Mouse (Mus musculus) ES-E14 (cell line): Measurements from ENCODE around the gene Samd10. TPM values are rescaled to one million over a fixed set of nuclear protein-coding genes. Genes with fewer than 3 reads are reported as not detected.

Experiments used
- DNase-seq: peaks from one replicate; pipeline ENCODE4 v3.0.0-alpha.2; 2013; ENCODE audit warnings: low read depth, low spot score
- H3K27ac ChIP-seq: 2 replicates; pipeline ENCODE4 v1.5.1; 2012; ENCODE audit warnings: low read depth, mild to moderate bottlenecking, low read length, moderate library complexity, mixed read lengths; ENCODE audit not compliant: poor library complexity, insufficient read depth, severe bottlenecking
- H3K36me3 ChIP-seq: 2 replicates; pipeline ENCODE4 v1.6.1; 2012; ENCODE audit warnings: mild to moderate bottlenecking, low read length, moderate library complexity, mixed read lengths; ENCODE audit not compliant: control insufficient read depth, poor library complexity, insufficient read depth, severe bottlenecking
- H3K4me1 ChIP-seq, 2 experiments: fragments of 150-350 bp in 1 of 2; sonication (generic) in 1 of 2; 2 replicates each; pipeline ENCODE4 v1.6.1; 2012; ENCODE audit warnings: low read length in 2 of 2, mild to moderate bottlenecking in 1 of 2, mixed read lengths in 1 of 2; ENCODE audit not compliant: control insufficient read depth in 2 of 2, insufficient read depth in 2 of 2, poor library complexity in 1 of 2
- H3K4me3 ChIP-seq, 2 experiments: fragments of 150-350 bp in 1 of 2; sonication (generic) in 1 of 2; 2 replicates each; pipeline ENCODE4 v1.5.1; 2012; ENCODE audit warnings: low read length in 2 of 2, low read depth in 1 of 2, mild to moderate bottlenecking in 1 of 2, mixed read lengths in 1 of 2; ENCODE audit not compliant: insufficient read depth in 1 of 2, poor library complexity in 1 of 2, severe bottlenecking in 1 of 2
- H3K9ac ChIP-seq: 2 replicates; pipeline ENCODE4 v1.6.1; 2012; ENCODE audit warnings: low read depth, mild to moderate bottlenecking, low read length, mixed read lengths; ENCODE audit not compliant: poor library complexity, insufficient read depth, severe bottlenecking
- H3K9me3 ChIP-seq: fragments of 150-350 bp; sonication (generic); 2 replicates; pipeline ENCODE4 v1.6.1; 2012; ENCODE audit warnings: low read depth, mild to moderate bottlenecking, low read length; ENCODE audit not compliant: control insufficient read depth, insufficient read depth
- CHD2 ChIP-seq: IDR thresholded peaks from 2 replicates; pipeline ENCODE4 v1.6.1; 2014; ENCODE audit warnings: mild to moderate bottlenecking, low read depth, low read length, inconsistent platforms
- HCFC1 ChIP-seq: IDR thresholded peaks from 2 replicates; pipeline ENCODE4 v1.6.1; 2012; ENCODE audit warnings: low read length, inconsistent platforms, borderline replicate concordance; ENCODE audit not compliant: insufficient read depth
- MAFK ChIP-seq: IDR thresholded peaks from 2 replicates; pipeline ENCODE4 v1.6.1; 2014; ENCODE audit warnings: mild to moderate bottlenecking, low read depth, low read length, inconsistent platforms; ENCODE audit not compliant: insufficient read depth
- ZC3H11A ChIP-seq: IDR thresholded peaks from 2 replicates; pipeline ENCODE4 v1.6.1; 2012; ENCODE audit warnings: low read depth, mild to moderate bottlenecking, inconsistent platforms, low read length, borderline replicate concordance
- ZNF384 ChIP-seq: IDR thresholded peaks from 2 replicates; pipeline ENCODE4 v1.6.1; 2012; ENCODE audit warnings: low read depth, low read length, inconsistent platforms
- in situ Hi-C, 2 experiments: fragments of 600-800 bp; cut with MboI; formaldehyde crosslinking; loops; one replicate each; pipeline ENCODE4 v1.15.1; 2025; ENCODE audit warnings: low sequenced_read_pairs in 2 of 2, inconsistent platforms in 1 of 2; ENCODE audit not compliant: unreplicated experiment in 2 of 2
- total RNA-seq: library from RNA; depleted of rRNA; stranded (reverse); fragments of 300-350 nt; gene quantifications from 2 replicates; pipeline ENCODE4 v1.2.3, GENCODE M21; 2012

Gene Samd10
- total RNA-seq, 1 experiment: 3.4 TPM

GRCm38 (mm10) chr2:181589732-181590105 is 9.3 kb downstream of the Samd10 start:
- no peak overlapping the region for H3K4me3 ChIP-seq
- DNase-seq: no peak
- no peak overlapping the region for H3K27ac ChIP-seq
- peaks cover 44% of the 10 kb centered on the region for H3K36me3 ChIP-seq
- in situ Hi-C loops: no loop called here
- no peaks in the 10 kb centered on the region for H3K9me3 ChIP-seq
- H3K9ac ChIP-seq: no peak overlapping the region
- H3K4me1 ChIP-seq: peaks cover 4 to 5% of the 10 kb centered on the region in 2 experiments; a peak in 1 of 4 replicates
- TF ChIP-seq MAFK (no peak), ZNF384 (no peak), ZC3H11A (no peak)

DNA sequence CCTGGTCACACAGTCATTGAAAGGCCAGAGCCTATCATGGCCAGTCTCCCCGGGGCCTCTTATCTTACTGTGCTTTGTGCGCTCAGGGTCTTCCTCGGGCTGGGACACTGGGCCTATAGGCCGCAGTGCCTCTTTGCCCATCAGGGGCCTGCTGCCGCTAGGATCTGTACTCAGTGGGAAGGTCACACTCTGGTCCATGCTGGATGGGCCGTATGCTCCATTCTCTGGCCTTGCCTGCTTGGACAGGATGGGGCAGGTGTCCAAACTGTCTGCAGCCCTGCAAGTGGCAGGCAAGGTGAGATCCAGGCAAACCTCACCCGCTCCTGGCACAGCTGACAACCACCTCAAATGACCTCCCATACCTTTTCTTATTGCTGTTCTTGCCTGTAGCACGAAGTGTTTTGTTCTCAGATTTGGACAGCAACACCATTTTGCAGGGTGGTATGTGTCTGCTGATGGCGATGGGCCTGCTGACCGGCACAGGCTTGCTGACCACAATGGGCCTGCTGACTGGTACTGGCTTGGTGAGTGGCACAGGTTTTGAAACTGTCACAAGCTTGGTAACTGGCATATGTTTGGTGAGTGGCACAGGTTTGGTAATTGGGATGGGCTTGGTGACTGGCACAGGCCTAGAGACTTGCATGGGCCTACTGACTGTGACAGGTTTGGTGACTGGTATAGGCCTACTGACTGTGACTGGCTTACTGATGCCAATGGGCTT is 9.8 kb downstream of the Samd10 start:
- H3K4me1 ChIP-seq: peaks cover 4 to 5% of the 10 kb centered on the region in 2 experiments; a peak in 1 of 4 replicates
- in situ Hi-C loops: no loop called here
- H3K27ac ChIP-seq: no peak overlapping the region
- H3K4me3 ChIP-seq: no peak overlapping the region
- DNase-seq: no peak
- no peak overlapping the region for H3K9ac ChIP-seq
- no peaks in the 10 kb centered on the region for H3K9me3 ChIP-seq
- TF ChIP-seq ZC3H11A (no peak), MAFK (no peak), ZNF384 (no peak), HCFC1 (no peak), CHD2 (no peak)
- peaks cover 47% of the 10 kb centered on the region for H3K36me3 ChIP-seq

GRCm38 (mm10) chr2:181588229-181588780 is 10.7 kb downstream of the Samd10 start:
- Histone ChIP-seq H3K4me3 (no peak overlapping the region), H3K9me3 (no peaks in the 10 kb centered on the region), H3K36me3 (peaks cover 47% of the 10 kb centered on the region), H3K9ac (no peak overlapping the region), H3K4me1 (peaks cover 4 to 5% of the 10 kb centered on the region in 2 experiments; a peak in 1 of 4 replicates), H3K27ac (no peak overlapping the region)
- DNase-seq: no peak
- TF ChIP-seq CHD2 (no peak), HCFC1 (no peak), MAFK (no peak), ZNF384 (no peak), ZC3H11A (no peak)
- in situ Hi-C loops: no loop called here

DNA sequence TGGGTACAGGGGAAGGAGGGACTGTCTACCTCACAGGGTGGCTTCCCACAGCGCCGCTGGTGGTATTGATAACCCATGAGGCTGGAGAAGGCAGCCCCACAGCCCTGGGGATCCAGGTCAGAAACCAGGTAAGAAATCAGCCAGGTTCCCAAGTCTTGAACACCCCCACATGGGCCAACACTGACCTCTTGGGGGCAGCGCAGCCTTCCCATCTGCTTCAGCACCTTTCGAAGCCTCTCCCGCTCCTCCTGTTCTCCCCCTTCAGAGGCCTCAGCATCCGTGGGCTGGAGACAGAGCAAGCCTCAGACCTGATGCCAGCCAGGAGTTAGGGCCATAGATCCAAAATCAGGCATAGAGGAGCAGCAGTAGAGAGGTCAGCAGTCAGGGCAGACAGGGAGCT is 11.2 kb downstream of the Samd10 start:
- Histone ChIP-seq H3K27ac (no peak overlapping the region), H3K4me3 (no peak overlapping the region), H3K36me3 (peaks cover 47% of the 10 kb centered on the region), H3K9me3 (no peaks in the 10 kb centered on the region), H3K4me1 (peaks cover 4 to 5% of the 10 kb centered on the region in 2 experiments; a peak in 1 of 4 replicates), H3K9ac (no peak overlapping the region)
- in situ Hi-C loops: no loop called here
- TF ChIP-seq HCFC1: no peak
- TF ChIP-seq CHD2: no peak
- TF ChIP-seq MAFK: no peak
- TF ChIP-seq ZC3H11A: no peak
- no peak for TF ChIP-seq ZNF384
- no peak for DNase-seq
